Mouse (Mus musculus) limb, embryonic 15.5 days (tissue): ENCODE data around the gene Limch1. TPM values are rescaled to one million over a fixed set of nuclear protein-coding genes. Genes with fewer than 3 reads are reported as not detected.
A peak's percentile ranks its signal among the peaks of the same experiment; 100 is the strongest.

Experiments
- ATAC-seq: fragments of 200-750 bp; cut with Nextera tagmentation; 2 replicates; pipeline ENCODE4 v1.8.0; 2017; ENCODE audit warnings: low read depth, moderate TSS enrichment; ENCODE audit not compliant: insufficient number of reproducible peaks, low FRiP score, low TSS enrichment
- H3K27ac ChIP-seq: fragments of 300-500 bp; sonication (generic); 2 replicates; pipeline ENCODE4 v1.5.1; 2015; ENCODE audit warnings: moderate library complexity, mild to moderate bottlenecking, inconsistent platforms
- H3K27me3 ChIP-seq: fragments of 300-500 bp; sonication (generic); 2 replicates; pipeline ENCODE4 v1.6.1; 2015; ENCODE audit warnings: inconsistent platforms
- H3K36me3 ChIP-seq: fragments of 300-500 bp; sonication (generic); 2 replicates; pipeline ENCODE4 v1.6.1; 2015; ENCODE audit warnings: inconsistent platforms
- H3K4me1 ChIP-seq: fragments of 300-500 bp; sonication (generic); 2 replicates; pipeline ENCODE4 v1.6.1; 2015; ENCODE audit warnings: inconsistent platforms
- H3K4me2 ChIP-seq: fragments of 300-500 bp; sonication (generic); 2 replicates; pipeline ENCODE4 v1.6.1; 2015; ENCODE audit warnings: mild to moderate bottlenecking, inconsistent platforms
- H3K4me3 ChIP-seq: fragments of 300-500 bp; sonication (generic); 2 replicates; pipeline ENCODE4 v1.5.1; 2015; ENCODE audit warnings: mild to moderate bottlenecking, inconsistent platforms
- H3K9ac ChIP-seq: fragments of 300-500 bp; sonication (generic); 2 replicates; pipeline ENCODE4 v1.6.1; 2015; ENCODE audit warnings: inconsistent platforms
- H3K9me3 ChIP-seq: fragments of 300-500 bp; sonication (generic); 2 replicates; pipeline ENCODE4 v1.6.1; 2016; ENCODE audit warnings: inconsistent platforms
- WGBS: fragments of 180-500 bp; shearing (Covaris S2); methylation state at CpG from one replicate; pipeline ENCODE4 v1.1.7; 2015; 5-methylcytosine and 5-hydroxymethylcytosine counted together
- polyA plus RNA-seq: library from polyadenylated mRNA; unstranded; fragments of >200 nt; fragmentation: Nextera tagmentation; extraction: Ambion mirVana; gene quantifications from 2 replicates; pipeline ENCODE4 v1.2.1, GENCODE M21; 2015

Gene Limch1
- polyA plus RNA-seq, 1 experiment from 2014 or later, result 71.8 TPM

DNA sequence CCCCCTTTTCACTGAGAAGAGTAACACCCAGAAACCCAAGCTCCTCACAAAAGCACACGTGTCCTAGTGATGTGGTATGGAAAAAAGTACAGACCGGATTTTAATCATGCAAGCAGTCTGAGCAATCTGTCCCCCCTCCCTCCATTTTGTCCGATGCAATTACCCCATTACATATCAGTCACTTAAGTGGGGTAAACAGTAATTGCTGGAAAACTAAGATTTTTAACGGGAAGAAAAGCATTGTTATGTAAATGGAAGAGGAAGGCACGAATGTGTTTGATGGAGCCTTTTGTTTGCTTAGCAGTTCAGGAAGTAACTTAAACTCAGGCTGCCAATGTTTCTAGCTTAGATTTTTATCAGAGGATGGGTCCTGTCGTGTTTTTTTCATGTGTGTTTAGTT is 70.2 kb downstream of the Limch1 start:
- ATAC-seq, result no peak
- Histone ChIP-seq H3K4me1 (0 out of 2 replicates have a peak, but pooled peaks cover 7% of the 10 kb centered on the region), H3K9me3 (no peaks in the 10 kb centered on the region), H3K4me2 (no peak overlapping the region), H3K9ac (no peak overlapping the region), H3K27ac (no peak overlapping the region), H3K4me3 (no peak overlapping the region), H3K36me3 (no peaks in the 10 kb centered on the region), H3K27me3 (no peaks in the 10 kb centered on the region)
- WGBS, result 45% methylated on average over 6 of the region's 6 CpGs

DNA sequence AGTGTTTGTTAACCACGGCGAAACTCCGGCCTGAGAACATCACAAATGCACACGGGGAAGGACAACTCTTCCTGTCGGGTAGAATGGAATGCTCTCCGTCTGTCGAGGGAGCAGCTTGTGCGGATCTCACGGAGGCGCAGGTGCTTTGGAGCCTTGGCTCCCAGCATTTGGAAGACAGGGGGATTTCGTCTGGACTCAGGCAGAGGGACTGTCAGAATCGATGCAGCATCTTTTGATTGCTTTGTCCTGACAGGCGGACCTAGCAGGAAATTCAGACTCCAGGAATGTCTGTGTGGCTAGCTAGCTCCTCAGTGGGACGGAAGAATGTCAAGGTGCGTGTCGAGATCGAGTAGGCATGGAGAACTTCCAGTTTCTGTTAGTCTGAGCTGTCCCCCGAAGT is 71.1 kb downstream of the Limch1 start:
- ATAC-seq, result no peak
- H3K9ac ChIP-seq, result no peak overlapping the region
- no peaks in the 10 kb centered on the region for H3K9me3 ChIP-seq
- H3K36me3 ChIP-seq, result no peaks in the 10 kb centered on the region
- H3K27me3 ChIP-seq, result no peaks in the 10 kb centered on the region
- H3K27ac ChIP-seq, result no peak overlapping the region
- H3K4me2 ChIP-seq, result no peak overlapping the region
- peaks cover 2% of the 10 kb centered on the region; the same call in 1 of the 2 replicates for H3K4me1 ChIP-seq
- 67% methylated on average over 18 of the region's 18 CpGs for WGBS
- no peak overlapping the region for H3K4me3 ChIP-seq

DNA sequence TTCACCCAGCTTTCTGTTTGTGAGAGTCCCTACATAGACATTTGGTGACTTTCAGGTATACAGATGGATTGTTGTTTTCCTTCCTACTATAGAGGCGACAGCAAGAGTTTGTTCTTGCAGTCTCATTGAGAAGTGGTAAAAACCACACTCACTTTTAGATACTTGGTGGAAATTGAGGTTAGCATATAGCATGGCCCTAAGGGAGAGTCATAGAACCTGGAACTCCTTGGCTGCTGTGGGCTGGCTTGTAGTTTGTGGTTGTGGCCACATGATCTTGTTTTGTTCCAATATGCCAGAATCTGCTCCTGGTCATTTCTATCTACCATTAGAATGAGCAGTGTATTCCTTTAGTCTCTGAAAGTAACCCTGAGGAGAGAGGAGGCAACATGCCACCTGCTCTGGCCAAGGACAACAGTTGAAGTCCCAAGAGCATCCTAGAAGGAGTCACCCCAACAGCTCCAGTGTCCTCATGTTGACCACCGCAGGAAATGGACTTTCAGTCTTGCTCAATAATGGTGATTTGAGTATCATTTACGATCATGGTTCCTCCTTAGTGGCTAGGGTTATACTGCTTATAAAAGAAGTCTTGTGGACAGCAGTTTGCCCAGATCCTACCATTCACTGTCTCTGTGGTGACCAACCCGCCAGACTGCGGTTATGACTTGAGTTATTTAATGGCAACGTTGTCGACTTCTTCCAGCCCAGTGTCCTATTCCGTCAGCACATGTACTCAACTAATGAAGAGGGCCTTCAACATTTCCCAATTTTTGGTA is 71.7 kb downstream of the Limch1 start:
- Histone ChIP-seq H3K36me3 (no peaks in the 10 kb centered on the region), H3K9ac (no peak overlapping the region), H3K27me3 (no peaks in the 10 kb centered on the region), H3K9me3 (no peaks in the 10 kb centered on the region), H3K27ac (no peak overlapping the region), H3K4me1 (peaks cover 2% of the 10 kb centered on the region; the same call in 1 of the 2 replicates), H3K4me3 (no peak overlapping the region), H3K4me2 (no peak overlapping the region)
- 95% methylated on average over 8 of the region's 8 CpGs for WGBS
- ATAC-seq, result no peak

DNA sequence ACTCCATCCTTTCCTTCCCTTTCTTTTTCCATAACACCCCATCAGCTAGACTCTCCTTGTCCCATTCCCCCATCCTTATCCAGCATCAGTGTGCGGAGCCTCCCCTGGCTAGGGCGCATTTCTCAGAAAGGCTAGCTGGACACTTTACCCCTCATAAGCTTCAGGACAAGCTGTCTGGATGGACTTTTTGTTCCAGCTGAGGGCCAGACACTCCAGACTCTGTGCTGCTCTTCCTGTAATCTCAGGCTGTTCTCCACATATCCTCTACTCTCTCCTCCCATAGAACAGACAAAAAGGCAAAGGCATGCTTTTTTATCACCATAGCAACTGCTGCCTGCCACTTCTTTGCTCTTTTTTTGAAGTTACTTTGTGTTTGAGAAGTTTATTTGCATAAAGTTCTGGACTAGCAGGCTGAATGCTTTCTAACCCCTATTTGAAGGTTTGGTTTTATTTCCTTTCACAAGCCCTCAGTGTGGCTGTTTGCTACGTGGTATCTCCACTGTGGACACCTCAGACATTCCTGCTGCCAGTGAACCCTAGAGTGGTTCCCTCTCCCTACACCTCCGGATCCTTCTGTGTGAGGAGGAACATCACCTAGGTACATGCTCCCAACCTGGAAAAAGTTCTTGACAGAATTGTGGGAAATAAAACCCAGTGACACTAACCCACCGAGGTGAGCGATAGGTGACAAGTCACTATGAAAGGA is 77.0 kb downstream of the Limch1 start:
- ATAC-seq, result no peak
- H3K27ac ChIP-seq, result no peak overlapping the region

DNA sequence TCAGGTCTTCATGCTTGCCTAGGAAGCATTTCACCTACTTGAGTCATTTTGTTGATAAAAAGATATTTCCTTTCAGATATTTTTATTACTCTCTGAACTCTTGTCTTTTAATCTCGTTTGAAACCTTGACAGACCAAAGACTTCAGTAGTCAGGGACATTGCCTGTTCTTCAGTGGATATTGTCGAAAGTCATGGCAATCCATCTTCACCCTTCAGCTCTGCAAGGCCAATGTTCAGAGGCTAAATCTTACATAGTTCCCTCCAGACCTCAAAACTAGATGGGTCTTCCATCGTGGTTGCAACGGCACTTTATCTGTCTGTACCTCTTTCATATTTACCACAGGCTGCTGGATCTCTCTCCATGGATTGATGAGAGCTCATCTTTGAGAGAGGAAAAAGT is 80.0 kb downstream of the Limch1 start:
- ATAC-seq, result no peak
- Histone ChIP-seq H3K27me3 (no peaks in the 10 kb centered on the region), H3K9me3 (no peaks in the 10 kb centered on the region), H3K9ac (no peak overlapping the region), H3K4me1 (peaks cover 8% of the 10 kb centered on the region; the same call in 1 of the 2 replicates), H3K4me2 (no peak overlapping the region), H3K27ac (no peak overlapping the region), H3K4me3 (no peak overlapping the region), H3K36me3 (no peaks in the 10 kb centered on the region)
- WGBS, result 85% methylated on average over 4 of the region's 4 CpGs

More for the DNA sequence above, 77.0 kb downstream of the Limch1 start:
- H3K9me3 ChIP-seq, result no peaks in the 10 kb centered on the region
- no peaks in the 10 kb centered on the region for H3K36me3 ChIP-seq
- 85% methylated on average over 6 of the region's 6 CpGs for WGBS
- H3K4me2 ChIP-seq, result no peak overlapping the region
- H3K9ac ChIP-seq, result no peak overlapping the region
- no peak overlapping the region for H3K4me3 ChIP-seq
- H3K27me3 ChIP-seq, result no peaks in the 10 kb centered on the region
- peaks cover 2% of the 10 kb centered on the region; the same call in 1 of the 2 replicates for H3K4me1 ChIP-seq

DNA sequence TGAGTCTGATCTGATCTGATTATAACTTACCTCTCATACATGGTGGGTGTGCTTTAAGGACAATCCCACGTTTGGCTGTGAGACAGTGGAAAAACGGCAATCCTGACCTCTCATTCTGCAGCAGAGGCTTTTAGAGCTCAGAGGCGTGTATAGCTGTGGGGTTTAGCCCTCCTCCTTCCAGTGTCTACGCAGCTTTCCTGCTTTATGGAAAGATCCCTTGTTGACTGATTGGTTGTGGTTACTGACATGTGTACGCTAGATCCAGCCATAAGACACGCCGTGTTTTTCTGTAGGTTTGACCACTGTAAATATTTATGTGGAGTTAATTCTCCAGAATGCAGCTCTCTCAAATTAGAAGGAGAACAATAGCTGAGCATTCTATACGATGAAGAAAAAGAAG is 81.2 kb downstream of the Limch1 start:
- 50% methylated on average over 8 of the region's 8 CpGs for WGBS
- no peak overlapping the region for H3K27ac ChIP-seq
- H3K36me3 ChIP-seq, result no peaks in the 10 kb centered on the region
- no peaks in the 10 kb centered on the region for H3K9me3 ChIP-seq
- H3K4me1 ChIP-seq, result peaks cover 8% of the 10 kb centered on the region; the same call in 1 of the 2 replicates
- no peak overlapping the region for H3K9ac ChIP-seq
- no peaks in the 10 kb centered on the region for H3K27me3 ChIP-seq
- ATAC-seq, result no peak
- no peak overlapping the region for H3K4me2 ChIP-seq
- H3K4me3 ChIP-seq, result no peak overlapping the region

DNA sequence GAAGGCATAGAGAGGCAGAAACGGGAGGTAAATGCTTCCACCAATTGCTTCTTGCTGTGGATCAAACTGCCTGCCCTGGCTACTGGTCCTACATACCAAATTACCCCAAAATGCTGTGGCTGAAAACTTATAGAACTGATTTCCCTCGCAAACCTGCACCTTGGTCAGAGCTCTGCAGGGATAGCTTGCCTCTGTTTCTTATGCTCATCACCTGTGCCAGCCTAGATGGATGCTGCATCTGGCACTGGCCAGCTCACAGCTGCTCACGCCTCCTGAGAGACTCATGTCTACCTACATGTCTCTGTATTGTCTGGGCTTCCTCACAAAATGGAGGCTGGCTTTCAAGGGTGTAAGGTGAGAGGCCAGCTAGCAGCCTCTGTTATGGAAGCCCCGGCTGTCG is 83.9 kb downstream of the Limch1 start:
- ATAC-seq, result no peak
- H3K36me3 ChIP-seq, result no peaks in the 10 kb centered on the region
- WGBS, result 71% methylated on average over 5 of the region's 5 CpGs

DNA sequence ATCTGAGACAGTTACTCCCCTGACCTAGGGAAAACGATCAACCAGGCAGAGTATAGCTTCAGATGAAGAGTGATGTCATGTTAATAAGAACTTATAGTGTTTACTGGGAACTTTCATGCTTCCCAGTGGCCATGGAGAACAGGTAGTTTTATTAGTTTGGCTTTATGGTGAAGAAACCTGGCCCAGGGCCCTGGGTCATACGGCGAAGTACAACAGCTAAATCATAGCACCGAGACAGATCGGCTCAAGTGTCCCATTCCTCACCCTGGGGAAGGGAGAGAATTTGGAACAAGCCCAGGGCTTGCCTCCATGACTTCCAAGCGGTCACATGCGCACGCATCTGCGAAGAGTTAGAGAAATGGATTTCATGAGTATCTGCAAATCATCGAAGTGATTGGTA is 84.6 kb downstream of the Limch1 start:
- no peak overlapping the region for H3K27ac ChIP-seq
- 62% methylated on average over 10 of the region's 10 CpGs for WGBS
- H3K4me2 ChIP-seq, result no peak overlapping the region
- H3K4me3 ChIP-seq, result no peak overlapping the region
- no peaks in the 10 kb centered on the region for H3K9me3 ChIP-seq
- ATAC-seq, result no peak
- H3K27me3 ChIP-seq, result no peaks in the 10 kb centered on the region
- H3K36me3 ChIP-seq, result no peaks in the 10 kb centered on the region
- peaks cover 8% of the 10 kb centered on the region; the same call in 1 of the 2 replicates for H3K4me1 ChIP-seq
- no peak overlapping the region for H3K9ac ChIP-seq

More for the DNA sequence above, 83.9 kb downstream of the Limch1 start:
- no peak overlapping the region for H3K4me2 ChIP-seq
- no peak overlapping the region for H3K4me3 ChIP-seq
- peaks cover 8% of the 10 kb centered on the region; the same call in 1 of the 2 replicates for H3K4me1 ChIP-seq
- peak overlapping the region; percentile 38; the same call in 1 of the 2 replicates for H3K27ac ChIP-seq
- no peaks in the 10 kb centered on the region for H3K27me3 ChIP-seq
- H3K9me3 ChIP-seq, result no peaks in the 10 kb centered on the region
- H3K9ac ChIP-seq, result no peak overlapping the region

DNA sequence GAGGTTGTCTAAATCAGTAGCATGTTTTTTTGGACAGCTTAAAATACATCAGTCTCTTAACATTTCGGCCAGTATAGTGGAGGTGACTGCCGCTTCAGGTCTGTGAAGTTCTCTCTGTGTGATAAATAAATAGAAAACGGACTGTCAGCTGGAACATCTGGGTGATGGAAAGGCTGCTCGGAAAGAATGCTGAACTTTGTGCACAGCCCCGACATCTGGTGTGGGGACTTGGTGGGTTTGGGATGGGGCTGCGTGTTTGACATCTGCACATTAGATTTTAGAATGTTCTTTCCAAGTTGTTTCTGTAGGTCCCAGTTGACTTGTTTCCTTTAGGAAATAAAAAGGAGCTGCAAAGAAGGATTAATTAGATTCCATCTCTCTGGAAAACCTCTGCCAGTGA is 89.1 kb downstream of the Limch1 start:
- 35% methylated on average over 6 of the region's 6 CpGs for WGBS
- Histone ChIP-seq H3K9me3 (no peaks in the 10 kb centered on the region), H3K4me3 (no peak overlapping the region), H3K27me3 (no peaks in the 10 kb centered on the region), H3K4me2 (no peak overlapping the region), H3K4me1 (peaks cover 6% of the 10 kb centered on the region; the same call in 1 of the 2 replicates), H3K27ac (peak overlapping the region; percentile 23; the same call in 1 of the 2 replicates), H3K9ac (no peak overlapping the region), H3K36me3 (no peaks in the 10 kb centered on the region)
- ATAC-seq, result peak; percentile 67; the same call in 1 of the 2 replicates

DNA sequence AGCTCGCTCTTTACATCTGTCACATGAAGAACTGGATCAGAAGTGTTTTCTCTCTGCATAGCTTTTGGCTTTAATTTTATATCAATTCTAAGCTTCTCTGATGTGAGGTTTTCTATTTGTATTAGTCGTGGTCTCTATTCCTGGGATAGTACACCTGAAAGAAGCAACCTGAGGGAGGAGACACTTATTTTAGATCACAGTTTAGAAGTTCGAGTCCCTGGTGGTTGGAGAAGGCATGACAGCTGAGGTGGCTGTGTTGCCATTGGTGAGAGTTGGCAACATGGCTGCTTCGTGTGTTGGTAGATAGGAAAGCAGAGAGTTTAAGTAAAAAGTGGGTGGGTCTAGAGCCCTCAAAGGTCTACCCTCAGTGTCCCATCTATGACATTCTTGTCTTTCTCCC is 91.3 kb downstream of the Limch1 start:
- H3K9me3 ChIP-seq, result no peaks in the 10 kb centered on the region
- no peak overlapping the region for H3K4me3 ChIP-seq
- no peak overlapping the region for H3K4me2 ChIP-seq
- H3K27ac ChIP-seq, result no peak overlapping the region
- H3K9ac ChIP-seq, result no peak overlapping the region
- WGBS, result 91% methylated on average over 4 of the region's 4 CpGs
- H3K27me3 ChIP-seq, result no peaks in the 10 kb centered on the region
- ATAC-seq, result no peak
- peaks cover 5% of the 10 kb centered on the region; the same call in 1 of the 2 replicates for H3K4me1 ChIP-seq
- no peaks in the 10 kb centered on the region for H3K36me3 ChIP-seq

DNA sequence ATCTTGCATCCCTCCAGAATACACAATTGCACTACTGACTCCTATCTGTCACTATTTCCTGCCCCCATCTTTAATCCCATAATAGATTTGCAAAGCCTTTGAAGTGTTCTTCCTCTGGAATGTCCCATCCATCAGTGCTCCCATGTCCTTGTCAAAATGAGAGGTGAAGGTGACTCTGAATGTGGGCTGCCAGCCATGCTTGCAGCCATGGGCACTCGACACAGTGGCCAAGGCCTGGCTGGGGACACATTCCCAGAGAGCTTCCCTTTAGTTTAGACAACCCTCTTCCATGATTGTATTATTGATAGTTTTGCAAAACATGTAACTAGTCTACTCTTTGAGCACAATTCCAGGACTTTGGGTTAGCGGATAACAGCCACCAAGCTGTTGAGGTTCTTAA is 96.3 kb downstream of the Limch1 start:
- H3K27me3 ChIP-seq, result no peaks in the 10 kb centered on the region
- H3K9me3 ChIP-seq, result no peaks in the 10 kb centered on the region
- no peaks in the 10 kb centered on the region for H3K36me3 ChIP-seq
- no peak overlapping the region for H3K9ac ChIP-seq
- no peak overlapping the region for H3K4me3 ChIP-seq
- no peak overlapping the region for H3K27ac ChIP-seq
- no peak for ATAC-seq
- H3K4me2 ChIP-seq, result no peak overlapping the region
- 0 out of 2 replicates have a peak, but pooled peaks cover 4% of the 10 kb centered on the region for H3K4me1 ChIP-seq
- WGBS, result 94% methylated on average over 2 of the region's 2 CpGs

DNA sequence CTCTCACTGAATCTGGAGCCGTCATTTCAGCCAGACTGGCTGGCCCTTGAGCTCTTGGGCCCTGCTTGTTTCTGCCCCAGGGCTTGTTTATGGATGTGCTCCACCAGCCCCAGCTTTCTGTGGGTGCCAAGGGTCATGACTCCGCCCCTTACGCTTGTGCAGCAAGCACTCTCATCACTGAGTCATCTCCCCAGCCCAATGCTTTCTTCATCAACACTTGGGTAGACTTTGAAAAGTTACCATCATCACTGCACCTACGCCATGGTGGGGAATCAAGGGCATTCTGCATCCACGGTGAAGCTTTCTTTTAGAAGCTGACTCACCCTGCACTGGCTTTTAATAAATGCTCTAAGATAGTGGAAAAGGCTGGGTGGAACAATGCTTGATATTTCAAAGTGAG is 97.1 kb downstream of the Limch1 start:
- Histone ChIP-seq H3K4me1 (0 out of 2 replicates have a peak, but pooled peaks cover 4% of the 10 kb centered on the region), H3K36me3 (no peaks in the 10 kb centered on the region), H3K4me3 (no peak overlapping the region), H3K9ac (no peak overlapping the region), H3K27me3 (no peaks in the 10 kb centered on the region), H3K9me3 (no peaks in the 10 kb centered on the region), H3K4me2 (no peak overlapping the region), H3K27ac (no peak overlapping the region)
- ATAC-seq, result no peak
- WGBS, result 92% methylated on average over 5 of the region's 5 CpGs
